Mouse (Mus musculus): ENCODE data around the gene Tcfl5. TPM values are rescaled to one million over a fixed set of nuclear protein-coding genes. Genes with fewer than 3 reads are reported as not detected.

Tcfl5 gene
- polyA plus RNA-seq (2016; fragmentation: Nextera tagmentation; extraction: Ambion mirVana): 0.20 and 0.30 TPM in 2 replicates

- 8% methylated on average over 38 of the region's 56 CpGs for WGBS
- Histone ChIP-seq H3K9me3 (peaks cover 22% of the 10 kb centered on the region), H3K4me1 (peaks cover 6% of the 10 kb centered on the region), H3K4me3 (peak within 1 kb of the TSS; percentile 46), H3K27ac (no peak within 1 kb of the TSS; the same call in 1 of the 2 replicates), H3K36me3 (replicated peaks) (no peaks in the 10 kb centered on the region), H3K27me3 (ENCODE audit: poor library complexity, severe bottlenecking) (peaks cover 48% of the 10 kb centered on the region)
- no peak for DNase-seq (ENCODE audit: extremely low spot score, low spot score)
Observed at GRCm38 (mm10) chr2:180642555-180643260, at the start of gene Tcfl5. Gene Tcfl5 (minus strand): TSS chr2:180642708.

GRCm38 (mm10) chr2:180689841-180690240 lies 47.3 kb upstream of the Tcfl5 start:
- DNase-seq (ENCODE audit: extremely low spot score, low spot score): no peak
- WGBS: 91% methylated on average over 5 of the region's 5 CpGs
- no peak overlapping the region for H3K27ac ChIP-seq
- peaks cover 69% of the 10 kb centered on the region for H3K36me3 ChIP-seq (replicated peaks)
- H3K4me3 ChIP-seq: no peak overlapping the region
- no peaks in the 10 kb centered on the region for H3K27me3 ChIP-seq (ENCODE audit: poor library complexity, severe bottlenecking)
- H3K4me1 ChIP-seq: peaks cover 17% of the 10 kb centered on the region
- H3K9me3 ChIP-seq: no peaks in the 10 kb centered on the region

DNA sequence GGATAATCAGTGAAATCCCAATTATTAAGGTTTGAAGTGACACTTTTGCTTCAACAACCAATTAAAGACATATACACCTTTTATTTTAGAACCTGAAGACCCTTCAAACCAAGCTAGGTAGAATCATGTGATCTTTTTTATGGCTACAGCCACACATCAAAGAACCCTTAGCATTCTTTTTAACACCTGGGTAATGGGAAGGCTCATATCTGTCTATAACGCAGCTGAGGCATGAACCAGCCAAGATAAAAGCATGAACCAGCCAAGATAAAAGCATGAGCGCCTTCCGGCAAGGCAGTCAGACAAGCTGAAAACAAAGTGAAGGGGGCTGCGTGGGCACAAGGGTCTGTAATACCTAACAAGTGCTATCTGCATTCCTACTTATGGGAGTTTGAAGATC lies 41.5 kb upstream of the Tcfl5 start:
- Histone ChIP-seq H3K27me3 (ENCODE audit: poor library complexity, severe bottlenecking) (no peaks in the 10 kb centered on the region), H3K4me1 (no peaks in the 10 kb centered on the region), H3K9me3 (no peaks in the 10 kb centered on the region), H3K27ac (no peak overlapping the region), H3K4me3 (no peak overlapping the region), H3K36me3 (replicated peaks) (peaks cover 96% of the 10 kb centered on the region)
- WGBS: 95% methylated on average over 4 of the region's 4 CpGs
- no peak for DNase-seq (ENCODE audit: extremely low spot score, low spot score)

GRCm38 (mm10) chr2:180683524-180683923 lies 41.0 kb upstream of the Tcfl5 start:
- Histone ChIP-seq H3K36me3 (replicated peaks) (peaks cover 91% of the 10 kb centered on the region), H3K4me3 (no peak overlapping the region), H3K4me1 (no peaks in the 10 kb centered on the region), H3K27ac (no peak overlapping the region), H3K9me3 (no peaks in the 10 kb centered on the region), H3K27me3 (ENCODE audit: poor library complexity, severe bottlenecking) (no peaks in the 10 kb centered on the region)
- 95% methylated on average over 2 of the region's 2 CpGs for WGBS
- DNase-seq (ENCODE audit: extremely low spot score, low spot score): no peak

DNA sequence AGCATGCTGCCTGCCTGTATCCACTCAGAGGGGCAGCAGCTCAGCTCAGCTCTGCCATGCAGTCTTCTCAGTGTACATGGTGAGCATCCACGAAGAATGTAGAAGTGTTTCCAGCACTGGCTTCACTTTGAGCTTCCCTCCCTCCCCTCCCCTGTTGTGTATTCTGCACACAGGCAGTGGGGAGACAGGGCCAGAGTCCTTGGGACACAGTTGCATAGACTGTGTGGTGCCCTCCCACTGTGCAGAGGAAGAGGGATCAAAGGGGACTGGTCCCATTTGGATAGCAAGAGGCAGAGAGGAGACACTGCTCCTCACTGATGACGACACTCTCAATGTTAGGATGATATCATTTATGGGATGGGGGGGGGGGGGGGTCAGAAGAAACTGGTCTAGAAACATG lies 38.7 kb upstream of the Tcfl5 start:
- Histone ChIP-seq H3K36me3 (replicated peaks) (peaks cover 68% of the 10 kb centered on the region), H3K9me3 (no peaks in the 10 kb centered on the region), H3K27me3 (ENCODE audit: poor library complexity, severe bottlenecking) (no peaks in the 10 kb centered on the region), H3K27ac (no peak overlapping the region), H3K4me3 (no peak overlapping the region), H3K4me1 (no peaks in the 10 kb centered on the region)
- WGBS: 69% methylated on average over 2 of the region's 2 CpGs
- DNase-seq (ENCODE audit: extremely low spot score, low spot score): no peak

DNA sequence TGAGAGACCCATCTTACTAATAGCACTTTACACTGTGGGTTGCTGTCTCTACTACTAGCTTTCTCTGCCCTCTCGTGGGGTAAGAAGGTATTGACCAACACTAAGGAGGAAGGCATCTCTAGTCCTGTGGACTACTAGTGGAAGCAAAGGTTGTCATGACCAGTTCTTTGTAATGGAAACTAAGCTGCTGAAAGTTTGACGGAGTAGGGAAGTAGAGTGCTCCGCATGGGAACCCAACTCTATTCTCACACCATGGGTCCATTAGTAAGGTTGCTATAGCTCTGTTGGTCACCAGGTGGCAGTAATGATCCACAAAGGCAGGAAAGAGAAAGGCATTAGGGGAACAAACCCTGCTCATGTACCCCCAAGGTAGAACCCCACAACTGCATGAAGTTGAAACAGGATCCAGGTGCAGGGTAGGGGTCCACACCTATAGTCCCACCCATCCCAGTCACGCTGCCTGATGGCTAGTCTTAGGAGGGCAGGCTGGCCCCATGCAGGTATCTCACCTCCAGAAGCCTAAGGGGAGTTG lies 36.2 kb upstream of the Tcfl5 start:
- no peaks in the 10 kb centered on the region for H3K4me1 ChIP-seq
- H3K27me3 ChIP-seq (ENCODE audit: poor library complexity, severe bottlenecking): no peaks in the 10 kb centered on the region
- WGBS: 28% methylated on average over 4 of the region's 4 CpGs
- no peak overlapping the region for H3K4me3 ChIP-seq
- no peaks in the 10 kb centered on the region for H3K9me3 ChIP-seq
- peaks cover 60% of the 10 kb centered on the region for H3K36me3 ChIP-seq (replicated peaks)
- DNase-seq (ENCODE audit: extremely low spot score, low spot score): peak; percentile 50
- H3K27ac ChIP-seq: no peak overlapping the region

GRCm38 (mm10) chr2:180676706-180677105 lies 34.2 kb upstream of the Tcfl5 start:
- H3K36me3 ChIP-seq (replicated peaks): peaks cover 60% of the 10 kb centered on the region
- no peaks in the 10 kb centered on the region for H3K9me3 ChIP-seq
- no peaks in the 10 kb centered on the region for H3K27me3 ChIP-seq (ENCODE audit: poor library complexity, severe bottlenecking)
- WGBS: 95% methylated on average over 2 of the region's 2 CpGs
- no peak overlapping the region for H3K27ac ChIP-seq
- no peak overlapping the region for H3K4me3 ChIP-seq
- DNase-seq (ENCODE audit: extremely low spot score, low spot score): no peak
- H3K4me1 ChIP-seq: no peaks in the 10 kb centered on the region

DNA sequence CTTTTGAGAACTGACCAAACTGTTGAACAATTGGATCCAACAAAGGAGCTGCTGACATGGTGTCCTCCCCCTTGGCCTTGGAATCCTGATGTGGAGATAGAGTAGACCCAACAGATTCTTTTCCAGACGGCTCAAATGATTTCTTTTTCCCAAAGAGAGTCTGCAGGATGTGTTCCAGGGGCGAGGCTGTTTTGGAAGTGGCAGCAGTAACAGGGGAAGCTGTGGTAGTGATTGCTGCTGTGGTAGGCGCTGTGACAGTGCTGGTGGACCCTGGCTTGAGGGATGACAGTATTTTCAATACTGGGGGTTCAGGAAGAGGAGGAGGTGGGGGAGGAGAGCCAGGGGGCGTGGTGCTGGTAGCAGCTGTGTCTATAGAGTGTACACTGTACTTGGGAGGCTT lies 19.5 kb upstream of the Tcfl5 start:
- H3K36me3 ChIP-seq (replicated peaks): peaks cover 58% of the 10 kb centered on the region

GRCm38 (mm10) chr2:180660521-180660920 lies 18.0 kb upstream of the Tcfl5 start:
- Histone ChIP-seq H3K36me3 (replicated peaks) (peaks cover 43% of the 10 kb centered on the region), H3K4me3 (no peak overlapping the region), H3K9me3 (no peaks in the 10 kb centered on the region), H3K27ac (no peak overlapping the region), H3K4me1 (peaks cover 27% of the 10 kb centered on the region), H3K27me3 (ENCODE audit: poor library complexity, severe bottlenecking) (0 out of 2 replicates have a peak, but pooled peaks cover 3% of the 10 kb centered on the region)
- DNase-seq (ENCODE audit: extremely low spot score, low spot score): no peak
- WGBS: 98% methylated on average over 5 of the region's 5 CpGs

More for the DNA sequence above, 19.5 kb upstream of the Tcfl5 start:
- DNase-seq (ENCODE audit: extremely low spot score, low spot score): no peak
- 94% methylated on average over 4 of the region's 4 CpGs for WGBS
- H3K27ac ChIP-seq: no peak overlapping the region
- no peaks in the 10 kb centered on the region for H3K9me3 ChIP-seq
- H3K27me3 ChIP-seq (ENCODE audit: poor library complexity, severe bottlenecking): 0 out of 2 replicates have a peak, but pooled peaks cover 3% of the 10 kb centered on the region
- peaks cover 27% of the 10 kb centered on the region for H3K4me1 ChIP-seq
- no peak overlapping the region for H3K4me3 ChIP-seq

DNA sequence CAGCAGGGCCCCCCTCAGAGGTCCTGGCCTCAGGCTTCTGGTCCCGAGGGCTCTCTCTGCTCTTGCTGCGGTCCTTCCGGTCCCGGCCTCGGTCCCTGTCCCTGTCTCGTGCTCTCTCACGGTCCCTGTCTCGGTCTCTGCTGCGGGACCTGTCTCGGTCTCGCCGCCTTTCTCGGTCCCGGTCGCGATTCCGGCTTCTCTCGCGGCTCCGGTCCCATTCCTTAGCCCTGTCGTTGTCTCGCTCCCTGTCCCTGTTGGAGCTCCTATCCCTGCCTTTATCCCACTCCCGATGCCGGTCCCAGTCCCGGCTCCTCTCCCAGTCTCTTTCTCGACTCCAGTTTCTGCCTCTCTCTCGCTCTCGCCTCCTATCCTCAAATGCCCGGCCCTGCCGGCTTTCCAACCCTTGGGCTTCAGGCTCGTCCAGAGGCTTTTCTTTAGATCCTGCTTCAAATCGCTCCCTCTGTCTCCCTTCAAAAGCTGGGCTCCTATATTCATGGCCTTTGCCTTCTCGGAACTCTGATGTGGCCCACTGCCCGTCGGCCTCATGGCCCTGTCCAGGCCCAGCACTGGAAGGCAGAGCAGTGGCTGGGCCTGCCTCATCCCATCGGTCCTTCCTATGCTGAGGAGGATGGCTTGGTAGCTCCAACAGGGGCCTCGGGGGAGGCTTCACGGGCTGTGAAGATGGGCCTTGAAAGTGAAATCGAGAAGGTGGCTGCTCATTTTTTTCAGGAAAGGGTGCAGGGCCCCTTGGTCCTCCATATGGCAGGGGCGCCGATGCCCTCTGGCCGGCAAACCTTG lies 17.0 kb upstream of the Tcfl5 start:
- Histone ChIP-seq H3K4me3 (peak overlapping the region; percentile 34), H3K27ac (peak overlapping the region; percentile 76), H3K9me3 (no peaks in the 10 kb centered on the region), H3K4me1 (peaks cover 37% of the 10 kb centered on the region), H3K27me3 (ENCODE audit: poor library complexity, severe bottlenecking) (0 out of 2 replicates have a peak, but pooled peaks cover 3% of the 10 kb centered on the region), H3K36me3 (replicated peaks) (peaks cover 33% of the 10 kb centered on the region)
- WGBS: 30% methylated on average over 42 of the region's 42 CpGs
- peak; percentile 39 for DNase-seq (ENCODE audit: extremely low spot score, low spot score)

DNA sequence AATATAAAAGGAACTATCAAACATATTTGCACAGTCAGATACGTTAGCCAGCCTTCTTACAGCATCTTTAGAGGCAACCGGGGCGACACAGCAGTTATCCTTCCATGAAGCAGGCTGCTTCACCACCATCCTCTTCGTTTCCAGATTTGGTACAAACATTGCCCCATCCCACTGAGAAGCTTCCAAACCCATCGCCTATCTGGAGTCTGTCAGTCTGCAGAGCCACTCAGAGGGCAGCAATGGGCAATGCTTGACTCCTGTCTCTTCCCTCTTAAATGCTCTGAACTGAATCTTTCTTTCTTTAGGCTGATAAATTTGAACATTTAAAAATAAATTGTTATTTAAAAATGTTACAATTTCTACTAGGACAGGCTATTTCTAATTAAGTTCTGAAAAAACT lies 15.9 kb upstream of the Tcfl5 start:
- WGBS: 87% methylated on average over 5 of the region's 5 CpGs
- H3K27ac ChIP-seq: no peak overlapping the region
- peaks cover 34% of the 10 kb centered on the region for H3K4me1 ChIP-seq
- no peaks in the 10 kb centered on the region for H3K9me3 ChIP-seq
- DNase-seq (ENCODE audit: extremely low spot score, low spot score): peak; percentile 13
- H3K4me3 ChIP-seq: no peak overlapping the region
- H3K27me3 ChIP-seq (ENCODE audit: poor library complexity, severe bottlenecking): 0 out of 2 replicates have a peak, but pooled peaks cover 3% of the 10 kb centered on the region
- peaks cover 30% of the 10 kb centered on the region for H3K36me3 ChIP-seq (replicated peaks)

GRCm38 (mm10) chr2:180657394-180658013 lies 15.0 kb upstream of the Tcfl5 start:
- Histone ChIP-seq H3K27me3 (ENCODE audit: poor library complexity, severe bottlenecking) (0 out of 2 replicates have a peak, but pooled peaks cover 3% of the 10 kb centered on the region), H3K36me3 (replicated peaks) (peaks cover 29% of the 10 kb centered on the region), H3K4me3 (no peak overlapping the region), H3K4me1 (peaks cover 30% of the 10 kb centered on the region), H3K27ac (no peak overlapping the region), H3K9me3 (no peaks in the 10 kb centered on the region)
- WGBS: 78% methylated on average over 4 of the region's 4 CpGs
- peak; percentile 48 for DNase-seq (ENCODE audit: extremely low spot score, low spot score)
